Mouse (Mus musculus) liver, embryonic 15.5 days (tissue): ENCODE measurements around the gene Crls1. TPM values are rescaled to one million over a fixed set of nuclear protein-coding genes. Genes with fewer than 3 reads are reported as not detected.

Experiments
- ATAC-seq: fragments of 200-750 bp; cut with Nextera tagmentation; 2 replicates; pipeline ENCODE4 v1.8.0; 2017; ENCODE audit warnings: moderate number of reproducible peaks, mild to moderate bottlenecking, moderate library complexity; ENCODE audit not compliant: insufficient read depth
- H3K27ac ChIP-seq: fragments of 300-500 bp; sonication (generic); replicated peaks from 2 replicates; pipeline ENCODE4 v1.5.1; 2015; ENCODE audit warnings: mild to moderate bottlenecking, inconsistent platforms
- H3K27me3 ChIP-seq: fragments of 300-500 bp; sonication (generic); 2 replicates; pipeline ENCODE4 v1.6.1; 2015; ENCODE audit warnings: mild to moderate bottlenecking, inconsistent platforms
- H3K36me3 ChIP-seq: fragments of 300-500 bp; sonication (generic); replicated peaks from 2 replicates; pipeline ENCODE4 v1.6.1; 2015; ENCODE audit warnings: moderate library complexity, mild to moderate bottlenecking, inconsistent platforms
- H3K4me1 ChIP-seq: fragments of 300-500 bp; sonication (generic); replicated peaks from 2 replicates; pipeline ENCODE4 v1.6.1; 2015; ENCODE audit warnings: inconsistent platforms
- H3K4me2 ChIP-seq: fragments of 300-500 bp; sonication (generic); 2 replicates; pipeline ENCODE4 v1.6.1; 2015; ENCODE audit warnings: moderate library complexity, mild to moderate bottlenecking, inconsistent platforms
- H3K4me3 ChIP-seq: fragments of 300-500 bp; sonication (generic); replicated peaks from 2 replicates; pipeline ENCODE4 v1.5.1; 2015; ENCODE audit warnings: mild to moderate bottlenecking, inconsistent platforms
- H3K9ac ChIP-seq: fragments of 300-500 bp; sonication (generic); 2 replicates; pipeline ENCODE4 v1.6.1; 2015; ENCODE audit warnings: moderate library complexity, mild to moderate bottlenecking, inconsistent platforms
- H3K9me3 ChIP-seq: fragments of 300-500 bp; sonication (generic); replicated peaks from 2 replicates; pipeline ENCODE4 v1.6.1; 2016; ENCODE audit warnings: inconsistent platforms
- WGBS: fragments of 180-500 bp; shearing (Covaris S2); methylation state at CpG from one replicate; pipeline ENCODE4 v1.1.7; 2015; ENCODE audit warnings: mixed read lengths; ENCODE audit not compliant: insufficient replicate concordance; 5-methylcytosine and 5-hydroxymethylcytosine counted together
- polyA plus RNA-seq: library from polyadenylated mRNA; unstranded; fragments of >200 nt; fragmentation: Nextera tagmentation; extraction: Ambion mirVana; gene quantifications from 2 replicates; pipeline ENCODE4 v1.2.1, GENCODE M21; 2015

Gene Crls1
- polyA plus RNA-seq, 1 experiment from 2014 or later = 10.3 TPM

DNA sequence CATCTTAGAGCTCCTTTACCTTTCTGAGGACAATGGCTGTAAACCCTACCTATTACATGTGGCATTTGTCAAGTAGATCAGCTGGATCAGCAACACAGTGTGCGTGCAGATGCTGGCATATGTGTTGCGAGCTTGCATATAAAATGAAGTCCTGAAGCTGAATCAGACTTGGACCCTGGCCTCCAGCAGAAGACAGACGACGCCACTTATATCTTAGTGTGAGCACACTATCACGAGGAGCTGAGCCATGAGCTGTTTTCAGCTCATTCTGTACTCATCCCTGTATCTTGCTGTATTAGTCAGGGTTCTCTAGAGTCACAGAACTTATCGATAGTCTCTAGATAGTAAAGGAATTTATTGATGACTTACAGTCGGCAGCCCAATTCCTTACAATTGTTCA is 38.8 kb downstream of the Crls1 start:
- ATAC-seq = no peak
- H3K9me3 ChIP-seq = no peaks in the 10 kb centered on the region
- 72% methylated on average over 7 of the region's 7 CpGs for WGBS

DNA sequence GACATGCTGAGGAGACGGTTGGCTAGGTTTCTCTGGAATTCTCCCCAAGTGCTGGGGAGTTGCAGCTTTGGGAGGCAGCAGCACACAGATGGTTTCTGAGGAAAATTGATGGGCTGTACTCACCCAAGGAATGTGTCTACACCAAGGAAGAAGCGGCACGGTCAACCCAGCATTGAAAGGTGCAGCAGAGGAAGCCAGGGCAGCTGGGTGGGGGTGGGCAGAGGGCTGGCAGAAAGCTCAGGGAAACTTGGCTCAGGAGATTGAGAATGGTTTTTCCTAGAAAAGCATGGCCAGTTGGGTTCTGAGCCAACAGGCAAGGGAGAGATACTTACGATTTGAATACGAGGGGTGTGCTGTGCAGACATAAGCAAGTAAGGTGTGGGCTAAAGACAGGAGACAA is 47.4 kb downstream of the Crls1 start:
- no peaks in the 10 kb centered on the region for H3K27me3 ChIP-seq
- H3K4me1 ChIP-seq = no peaks in the 10 kb centered on the region

More for the DNA sequence above, 38.8 kb downstream of the Crls1 start:
- H3K27ac ChIP-seq = no peak overlapping the region
- no peak overlapping the region for H3K9ac ChIP-seq
- H3K4me3 ChIP-seq = no peak overlapping the region
- H3K4me1 ChIP-seq = no peaks in the 10 kb centered on the region
- H3K4me2 ChIP-seq = no peak overlapping the region
- H3K27me3 ChIP-seq = peaks cover 18% of the 10 kb centered on the region
- no peaks in the 10 kb centered on the region for H3K36me3 ChIP-seq

DNA sequence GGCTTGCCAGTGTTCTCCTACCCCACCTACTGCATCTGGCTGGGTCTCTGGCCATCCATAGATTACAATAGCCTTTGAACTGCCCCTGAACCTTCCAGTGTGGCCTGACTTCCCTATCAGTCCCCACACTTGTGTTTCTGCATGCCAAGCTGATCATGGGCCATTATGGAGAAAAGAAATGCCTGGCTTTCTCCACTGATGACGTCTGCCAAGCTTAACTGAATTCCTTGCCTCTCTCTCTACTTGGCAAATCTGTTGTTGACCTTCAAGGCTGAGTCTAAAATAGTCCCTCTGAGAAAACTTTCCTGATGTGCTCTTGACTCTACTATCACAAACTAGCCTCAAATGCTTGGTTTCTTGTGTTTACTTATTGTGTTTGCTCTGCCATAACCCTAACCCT is 51.7 kb downstream of the Crls1 start:
- Histone ChIP-seq H3K4me2 (no peak overlapping the region), H3K27me3 (no peaks in the 10 kb centered on the region), H3K4me1 (no peaks in the 10 kb centered on the region), H3K9me3 (no peaks in the 10 kb centered on the region), H3K9ac (no peak overlapping the region), H3K4me3 (no peak overlapping the region), H3K27ac (no peak overlapping the region), H3K36me3 (no peaks in the 10 kb centered on the region)
- WGBS = 19% methylated on average over 1 of the region's 1 CpGs
- no peak for ATAC-seq

More for the DNA sequence above, 47.4 kb downstream of the Crls1 start:
- WGBS = 69% methylated on average over 5 of the region's 5 CpGs
- Histone ChIP-seq H3K4me2 (no peak overlapping the region), H3K9me3 (no peaks in the 10 kb centered on the region), H3K27ac (no peak overlapping the region), H3K36me3 (no peaks in the 10 kb centered on the region), H3K4me3 (no peak overlapping the region), H3K9ac (no peak overlapping the region)
- no peak for ATAC-seq

DNA sequence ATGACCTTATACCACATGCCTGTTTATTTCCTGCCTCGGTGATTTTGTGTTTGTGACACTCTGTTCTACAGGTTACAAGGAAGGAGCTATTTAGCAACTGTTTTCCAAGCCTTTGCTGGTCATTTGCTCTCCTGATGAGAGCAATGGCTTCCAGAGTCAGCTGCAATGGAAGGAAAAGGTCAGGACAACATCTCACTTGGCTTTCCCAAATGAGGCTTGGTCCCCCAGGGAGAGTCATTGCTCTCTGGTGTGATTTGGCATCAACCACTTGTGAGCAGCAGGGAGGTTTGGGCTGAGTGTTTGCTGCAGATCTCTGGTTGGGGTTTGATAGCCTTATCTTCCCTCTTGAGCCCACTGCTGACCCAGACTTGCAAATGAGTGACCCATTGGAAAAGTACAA is 54.1 kb downstream of the Crls1 start:
- no peaks in the 10 kb centered on the region for H3K36me3 ChIP-seq
- H3K27me3 ChIP-seq = no peaks in the 10 kb centered on the region
- no peaks in the 10 kb centered on the region for H3K9me3 ChIP-seq
- no peak overlapping the region for H3K27ac ChIP-seq
- no peak overlapping the region for H3K4me2 ChIP-seq
- no peaks in the 10 kb centered on the region for H3K4me1 ChIP-seq
- ATAC-seq = no peak
- WGBS = 55% methylated on average over 1 of the region's 1 CpGs
- no peak overlapping the region for H3K9ac ChIP-seq
- no peak overlapping the region for H3K4me3 ChIP-seq

DNA sequence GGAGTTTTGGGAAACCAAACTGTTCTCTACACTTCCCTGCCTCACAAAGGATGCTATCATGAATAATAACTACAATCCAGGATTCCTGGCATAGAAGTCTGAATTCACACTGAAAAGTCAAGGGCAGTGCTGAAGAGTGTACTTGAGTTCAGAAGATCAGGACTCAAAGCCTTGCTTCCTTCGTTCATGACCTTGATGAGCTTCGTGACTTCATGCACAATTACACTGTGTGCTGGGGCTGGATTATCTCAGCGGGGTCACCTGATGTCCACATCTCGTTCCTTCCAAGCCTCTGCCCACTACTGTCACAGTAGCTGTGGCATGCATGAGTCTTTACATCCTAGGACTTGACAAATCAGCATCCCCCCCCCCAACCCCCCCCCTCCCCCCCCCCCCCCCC is 55.2 kb downstream of the Crls1 start:
- 64% methylated on average over 4 of the region's 4 CpGs for WGBS
- Histone ChIP-seq H3K4me3 (no peak overlapping the region), H3K36me3 (no peaks in the 10 kb centered on the region), H3K27me3 (no peaks in the 10 kb centered on the region), H3K4me1 (no peaks in the 10 kb centered on the region), H3K9me3 (no peaks in the 10 kb centered on the region), H3K4me2 (no peak overlapping the region), H3K9ac (no peak overlapping the region), H3K27ac (no peak overlapping the region)
- no peak for ATAC-seq

DNA sequence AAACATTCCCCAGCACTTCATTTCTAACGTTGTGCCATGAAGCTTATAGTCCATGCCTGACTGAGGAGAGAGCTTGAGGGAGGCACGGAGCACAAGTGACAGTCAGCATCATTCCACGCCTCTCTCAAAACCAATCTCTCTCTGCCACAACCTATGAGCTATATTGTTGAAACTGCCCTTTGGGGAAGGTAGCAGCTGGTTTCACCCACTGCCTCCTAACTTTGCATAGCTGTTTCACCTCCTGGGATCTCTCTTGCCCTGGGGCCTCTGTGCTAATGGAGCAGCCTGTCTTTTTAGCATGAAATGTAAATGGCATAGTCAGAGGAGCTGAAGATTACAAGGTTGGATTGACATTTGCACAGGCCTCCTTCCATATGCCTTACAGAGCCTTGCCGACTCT is 55.6 kb downstream of the Crls1 start:
- H3K27me3 ChIP-seq = no peaks in the 10 kb centered on the region
- H3K4me3 ChIP-seq = no peak overlapping the region
- no peaks in the 10 kb centered on the region for H3K36me3 ChIP-seq
- no peak overlapping the region for H3K4me2 ChIP-seq
- no peak overlapping the region for H3K9ac ChIP-seq
- H3K9me3 ChIP-seq = no peaks in the 10 kb centered on the region
- H3K4me1 ChIP-seq = no peaks in the 10 kb centered on the region
- WGBS = 54% methylated on average over 4 of the region's 4 CpGs
- H3K27ac ChIP-seq = no peak overlapping the region
- ATAC-seq = no peak

DNA sequence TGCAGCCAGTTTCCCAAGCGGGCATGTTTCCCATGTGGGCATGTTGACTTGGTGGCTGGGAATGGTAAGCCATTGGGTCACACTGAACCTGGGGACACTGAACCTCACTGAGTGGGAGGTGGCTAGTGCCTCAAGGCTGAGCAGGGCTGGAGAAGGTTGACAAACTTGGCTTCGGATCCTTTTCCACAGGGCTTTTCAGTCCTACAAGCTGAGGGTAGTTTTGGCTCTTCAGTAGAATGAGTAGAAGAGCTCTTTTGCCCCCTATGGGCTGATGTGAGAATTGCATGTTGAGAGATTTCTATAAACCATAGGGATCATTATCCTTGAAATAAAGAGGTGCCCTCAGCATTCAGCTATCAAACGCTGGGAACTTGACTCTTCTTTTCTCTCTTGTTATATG is 57.0 kb downstream of the Crls1 start:
- Histone ChIP-seq H3K9me3 (no peaks in the 10 kb centered on the region), H3K4me2 (no peak overlapping the region), H3K27me3 (no peaks in the 10 kb centered on the region), H3K4me3 (no peak overlapping the region), H3K36me3 (no peaks in the 10 kb centered on the region), H3K4me1 (no peaks in the 10 kb centered on the region), H3K27ac (no peak overlapping the region), H3K9ac (no peak overlapping the region)
- ATAC-seq = no peak
- 26% methylated on average over 3 of the region's 3 CpGs for WGBS

DNA sequence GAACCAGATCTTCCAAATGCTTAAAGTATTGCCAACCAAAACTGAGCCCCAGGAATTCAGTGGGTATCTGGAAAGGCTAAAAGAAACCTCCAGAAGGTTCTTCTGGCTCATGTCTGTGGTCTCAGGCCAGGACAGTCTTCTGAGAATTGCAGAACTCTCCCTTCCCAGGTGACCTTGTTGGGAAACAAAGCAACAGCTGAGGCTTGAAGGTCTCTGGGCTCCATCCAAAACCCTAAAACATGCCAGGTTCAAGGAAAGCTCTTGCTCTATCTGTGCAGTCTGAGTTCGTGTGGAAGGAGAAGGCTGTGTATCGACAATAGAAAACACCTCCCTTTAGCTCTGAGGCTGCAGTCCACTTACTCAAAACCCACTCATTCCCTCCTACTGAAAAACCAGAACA is 58.5 kb downstream of the Crls1 start:
- Histone ChIP-seq H3K36me3 (no peaks in the 10 kb centered on the region), H3K4me1 (no peaks in the 10 kb centered on the region), H3K4me2 (no peak overlapping the region), H3K4me3 (no peak overlapping the region), H3K27ac (no peak overlapping the region), H3K27me3 (no peaks in the 10 kb centered on the region), H3K9ac (no peak overlapping the region), H3K9me3 (no peaks in the 10 kb centered on the region)
- 46% methylated on average over 2 of the region's 2 CpGs for WGBS
- no peak for ATAC-seq

DNA sequence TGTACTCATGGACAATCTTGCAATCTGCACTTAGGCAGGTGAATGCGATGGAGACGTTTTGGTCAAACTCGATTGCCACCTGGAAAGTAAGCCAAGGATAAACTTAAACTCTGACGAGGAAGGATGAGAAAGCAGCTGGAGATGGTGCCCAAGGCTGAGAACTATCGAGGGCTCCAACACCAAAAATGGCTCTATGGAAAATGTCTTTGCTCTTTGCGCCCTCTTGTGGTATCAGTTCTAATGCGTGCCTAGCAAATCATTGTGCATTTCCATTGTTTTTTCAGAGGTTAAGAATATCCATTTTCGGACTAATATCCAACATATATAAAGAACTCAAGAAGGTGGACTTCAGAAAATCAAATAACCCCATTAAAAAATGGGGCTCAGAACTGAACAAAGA is 60.3 kb downstream of the Crls1 start:
- no peak overlapping the region for H3K27ac ChIP-seq
- no peak overlapping the region for H3K4me3 ChIP-seq
- H3K4me1 ChIP-seq = no peaks in the 10 kb centered on the region
- H3K36me3 ChIP-seq = no peaks in the 10 kb centered on the region
- ATAC-seq = no peak
- H3K27me3 ChIP-seq = no peaks in the 10 kb centered on the region
- no peak overlapping the region for H3K4me2 ChIP-seq
- no peak overlapping the region for H3K9ac ChIP-seq
- H3K9me3 ChIP-seq = no peaks in the 10 kb centered on the region
- 13% methylated on average over 8 of the region's 8 CpGs for WGBS

DNA sequence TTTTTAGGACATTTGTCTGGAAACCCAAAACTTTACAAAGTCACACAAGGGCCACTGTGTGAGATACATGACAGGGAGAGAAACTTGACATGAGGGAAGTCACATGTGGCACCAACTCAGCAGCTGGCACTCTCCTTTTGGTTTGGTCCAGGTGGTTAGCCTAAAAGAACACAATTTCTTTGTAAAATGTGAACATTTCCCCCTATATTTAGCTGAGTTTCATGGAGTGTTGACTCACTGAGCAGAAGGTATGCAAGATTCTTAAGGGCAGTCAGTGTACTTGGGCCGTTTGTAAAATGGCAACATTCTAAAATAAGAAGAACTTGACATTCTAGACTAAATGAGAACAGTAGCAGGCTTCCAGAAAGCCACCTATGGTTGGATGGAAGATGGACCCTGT is 68.3 kb downstream of the Crls1 start:
- no peaks in the 10 kb centered on the region for H3K9me3 ChIP-seq

More for the DNA sequence above, 68.3 kb downstream of the Crls1 start:
- no peaks in the 10 kb centered on the region for H3K36me3 ChIP-seq
- no peak overlapping the region for H3K27ac ChIP-seq
- H3K4me1 ChIP-seq = no peaks in the 10 kb centered on the region
- H3K9ac ChIP-seq = no peak overlapping the region
- H3K4me3 ChIP-seq = no peak overlapping the region
- 60% methylated on average over 1 of the region's 1 CpGs for WGBS
- no peaks in the 10 kb centered on the region for H3K27me3 ChIP-seq
- H3K4me2 ChIP-seq = no peak overlapping the region
- ATAC-seq = no peak
